Mouse (Mus musculus) ovary, adult 18-20 months (tissue): ENCODE measurements around the gene Gcm1.

Experiments
- DNase-seq: peaks from one replicate; pipeline ENCODE4 v3.0.0; 2022; ENCODE audit warnings: low spot score, mixed read lengths

Gene Gcm1

DNA sequence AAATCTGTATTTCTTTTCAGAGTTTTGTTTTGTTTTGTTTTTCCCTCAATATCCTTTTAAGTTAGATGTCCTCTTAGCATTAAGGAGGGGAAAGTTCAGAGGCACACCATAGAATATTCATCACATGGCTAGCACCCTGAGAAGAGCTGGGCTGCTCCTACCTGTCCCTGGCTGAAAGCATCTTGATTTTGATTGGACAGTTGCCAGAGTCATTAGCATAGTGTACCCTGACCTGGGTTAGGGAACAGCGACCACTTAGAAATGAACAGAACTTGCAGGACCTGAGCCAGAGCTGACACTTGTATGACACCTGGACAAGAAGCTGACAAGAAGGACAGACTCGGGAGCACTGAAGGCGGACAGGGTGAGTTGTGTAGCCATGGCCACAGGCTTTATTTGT lies at the start of gene Gcm1:
Gcm1 (plus strand) TSS at position 248 of the 400 bp plus-strand sequence.
- DNase-seq, result no peak

DNA sequence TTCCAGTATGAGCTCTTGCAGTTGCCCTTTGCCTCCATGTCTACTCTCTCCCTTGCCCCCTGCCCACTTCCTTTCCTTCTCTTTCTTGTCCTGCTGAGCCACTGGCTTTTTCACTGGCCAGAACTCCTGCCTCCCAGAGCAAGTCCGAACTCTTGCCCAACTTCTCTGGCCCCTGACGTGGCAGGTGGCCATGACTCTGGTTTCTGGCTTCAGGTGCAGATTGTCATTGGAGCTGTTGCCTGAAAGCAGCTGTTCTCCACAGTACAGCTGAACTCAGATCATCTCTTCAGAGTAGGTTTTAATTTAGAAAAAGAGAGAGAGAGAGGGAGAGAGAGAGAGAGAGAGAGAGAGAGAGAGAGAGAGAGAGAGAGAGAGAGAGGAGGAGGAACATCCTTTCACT lies 48.4 kb upstream of the Gcm1 start:
- no peak for DNase-seq

DNA sequence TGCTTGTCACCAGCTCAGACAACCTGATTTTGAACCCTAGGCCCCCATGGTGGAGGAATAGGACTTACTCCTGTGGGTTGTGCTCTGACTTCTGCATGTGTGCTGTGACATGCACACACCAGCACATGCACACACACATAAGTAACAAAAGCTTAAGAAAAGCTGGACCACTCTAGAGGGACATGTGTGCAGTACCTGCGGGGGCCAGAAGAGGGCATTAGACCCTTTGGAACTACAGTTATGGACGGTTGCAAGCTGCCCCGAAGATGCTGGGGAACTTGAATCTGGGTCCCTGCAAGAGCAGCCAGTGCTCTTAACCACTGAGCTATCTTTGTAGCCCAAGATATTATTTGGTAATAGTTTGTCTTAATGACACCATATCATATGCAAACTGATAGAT lies 46.2 kb upstream of the Gcm1 start:
- DNase-seq, result no peak

DNA sequence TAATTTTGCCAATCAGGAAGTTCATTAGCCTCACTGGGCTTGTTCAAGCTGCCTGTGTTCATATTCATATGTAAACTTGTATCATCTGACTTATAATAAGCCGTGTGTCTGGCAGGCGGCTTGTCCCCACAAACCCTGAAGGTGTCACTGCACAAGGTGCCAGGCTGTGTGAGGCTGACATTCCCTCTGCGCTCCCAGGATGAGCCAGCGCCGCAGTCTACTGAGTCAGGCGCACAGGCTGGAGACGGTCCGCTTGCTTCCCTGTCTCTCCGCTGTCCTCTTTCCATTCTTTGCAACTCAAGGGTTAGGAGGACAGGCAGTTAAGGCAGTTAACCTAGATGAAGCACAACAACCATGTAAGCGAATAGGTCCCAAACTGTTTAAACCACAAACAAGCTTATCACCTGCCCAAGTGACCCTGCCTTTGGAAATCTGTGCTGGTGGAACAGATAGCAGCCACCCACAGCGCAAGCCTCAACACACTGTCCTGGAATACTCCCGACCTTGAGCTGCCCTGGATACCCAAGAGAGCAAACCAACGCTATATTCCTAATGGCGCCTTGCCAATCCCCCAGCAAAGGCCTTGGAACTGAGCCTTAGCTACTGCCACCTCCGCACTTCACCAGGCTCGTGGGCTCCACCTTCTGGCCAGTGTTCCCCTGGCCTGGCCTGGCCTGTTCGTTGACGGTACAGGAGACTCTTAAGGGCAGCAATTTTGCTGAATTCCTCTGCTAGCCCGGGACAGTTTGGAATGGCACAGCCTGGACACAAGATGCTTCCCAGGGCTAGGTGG lies 45.3 kb upstream of the Gcm1 start:
- peak; percentile 93 for DNase-seq

DNA sequence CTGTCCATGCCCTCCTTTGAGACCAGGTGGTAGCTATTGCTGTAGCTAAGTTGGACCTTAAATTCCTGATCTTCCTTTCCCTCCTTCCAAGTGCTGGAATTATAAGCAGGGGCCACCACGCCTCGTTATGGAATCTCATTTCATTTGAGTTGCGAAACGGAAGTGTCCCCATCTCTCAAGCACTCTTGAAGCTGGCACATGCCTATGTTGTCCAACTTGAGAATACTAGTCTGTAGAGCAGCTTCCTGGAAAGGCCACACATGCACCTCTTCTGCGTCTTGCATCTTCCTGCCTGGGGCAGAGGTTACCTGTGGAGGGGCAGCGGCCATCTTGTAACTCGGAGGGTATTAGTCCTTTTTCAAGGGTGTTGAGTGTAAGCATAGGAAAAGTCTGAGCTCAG lies 42.3 kb upstream of the Gcm1 start:
- no peak for DNase-seq

DNA sequence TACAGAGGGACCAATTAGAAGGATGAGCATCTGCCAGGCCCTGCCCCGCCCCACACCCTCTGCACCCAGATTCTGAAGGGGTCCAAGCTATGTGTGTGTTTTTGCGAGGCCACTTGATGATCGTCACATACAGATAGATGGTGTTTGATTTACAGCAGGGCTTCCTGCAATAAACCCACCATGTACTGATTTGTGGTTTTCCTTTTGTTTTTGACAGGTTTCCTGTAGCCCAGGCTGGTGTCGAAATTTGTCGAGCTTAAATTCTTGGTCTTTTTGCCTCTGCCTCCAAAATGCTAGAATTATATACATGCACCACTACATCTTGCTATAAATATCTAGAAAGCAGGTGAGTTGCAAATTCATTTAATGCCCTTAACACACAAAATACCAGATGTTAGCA lies 41.5 kb upstream of the Gcm1 start:
- DNase-seq, result no peak

DNA sequence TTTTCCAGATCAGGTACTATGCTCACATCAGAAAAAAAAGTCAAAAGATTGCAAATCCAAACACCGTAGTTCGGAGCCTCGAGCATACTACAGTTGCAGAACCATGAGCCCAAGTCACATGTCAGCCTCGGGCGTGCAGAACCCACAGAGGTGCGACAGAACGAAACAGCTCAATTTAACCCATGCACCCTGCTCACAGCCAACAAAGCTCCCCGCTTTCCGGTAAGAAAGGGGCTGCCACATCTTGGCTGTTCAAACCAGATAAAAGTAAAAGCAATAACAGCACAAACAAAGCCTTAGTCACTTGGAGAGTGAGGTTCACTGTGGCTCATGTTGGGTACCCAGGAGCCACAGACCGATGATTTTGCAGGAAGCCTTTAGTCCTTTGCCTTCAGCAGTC lies 41.0 kb upstream of the Gcm1 start:
- no peak for DNase-seq

DNA sequence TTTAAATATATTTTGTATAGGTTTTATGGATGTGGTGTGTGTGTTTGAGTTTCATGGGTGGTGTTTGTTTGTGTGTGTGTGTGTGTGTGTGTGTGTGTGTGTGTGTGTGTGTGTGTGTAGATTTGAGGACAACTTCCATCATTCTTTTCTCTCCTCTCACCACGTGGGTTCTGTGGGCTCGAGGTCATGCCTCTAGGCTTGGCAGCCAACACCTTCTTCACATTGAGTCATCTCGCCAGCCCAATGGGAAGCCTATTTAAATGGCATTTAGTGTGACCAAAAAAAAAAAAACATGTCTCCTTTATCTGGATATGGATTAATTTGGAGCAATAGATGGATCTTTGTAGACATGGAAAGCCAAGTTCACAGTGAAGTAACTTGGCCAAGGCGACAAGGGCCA lies 39.7 kb upstream of the Gcm1 start:
- DNase-seq, result no peak

DNA sequence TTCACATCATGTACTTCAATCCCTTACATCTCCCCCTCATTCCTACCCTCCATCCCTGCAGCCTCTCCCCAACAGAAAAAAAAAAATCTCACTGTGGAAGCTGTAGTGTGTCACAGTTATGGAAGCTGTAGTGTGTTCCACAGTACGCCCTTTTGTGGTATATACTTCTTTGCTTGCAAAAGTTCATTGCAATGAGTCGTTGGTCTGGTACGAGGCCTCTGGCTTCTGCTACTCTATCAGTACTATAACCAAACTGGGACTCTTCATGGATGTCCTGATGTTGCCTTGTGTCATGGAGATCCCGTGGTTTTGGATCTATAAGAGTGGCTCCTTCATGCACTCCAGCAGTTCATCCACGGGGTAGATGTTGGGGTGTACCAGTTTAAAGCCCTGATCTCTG lies 39.0 kb upstream of the Gcm1 start:
- no peak for DNase-seq

DNA sequence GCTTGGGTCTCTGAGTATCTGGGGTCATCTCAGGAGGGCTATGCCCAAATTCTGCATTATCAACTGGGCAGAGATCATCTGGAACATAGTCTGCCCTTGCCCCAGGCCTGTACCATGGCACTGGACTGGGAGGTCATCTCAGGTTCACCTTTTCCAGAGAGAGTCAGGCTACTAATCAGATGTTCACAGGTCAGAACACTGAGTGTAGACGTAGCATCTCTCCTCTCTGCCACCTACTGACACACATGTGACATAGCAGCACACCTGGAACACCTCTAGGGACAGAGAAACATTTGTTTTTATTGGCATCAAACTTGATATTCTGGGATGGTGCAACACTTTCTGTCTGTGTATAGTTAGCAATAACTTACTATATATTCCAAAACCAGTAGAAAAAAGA lies 37.9 kb upstream of the Gcm1 start:
- DNase-seq, result no peak

DNA sequence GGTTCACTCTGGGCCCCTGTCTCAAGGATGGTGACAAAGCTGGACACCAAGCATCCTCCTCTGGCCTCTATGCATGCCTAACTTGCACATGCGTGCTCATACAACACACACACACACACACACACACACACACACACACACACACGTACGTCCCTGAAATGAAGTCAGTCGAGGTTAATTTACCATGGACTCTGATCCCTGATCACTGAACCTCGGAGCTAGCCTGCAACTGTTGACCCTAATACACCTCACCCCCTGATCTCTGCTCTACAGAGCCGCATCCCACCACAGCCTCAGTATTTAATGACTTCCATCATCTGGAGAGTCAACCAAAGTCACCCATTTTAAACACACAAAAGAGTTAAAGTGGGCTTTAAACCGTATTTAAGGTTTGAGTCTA lies 35.9 kb upstream of the Gcm1 start:
- no peak for DNase-seq

DNA sequence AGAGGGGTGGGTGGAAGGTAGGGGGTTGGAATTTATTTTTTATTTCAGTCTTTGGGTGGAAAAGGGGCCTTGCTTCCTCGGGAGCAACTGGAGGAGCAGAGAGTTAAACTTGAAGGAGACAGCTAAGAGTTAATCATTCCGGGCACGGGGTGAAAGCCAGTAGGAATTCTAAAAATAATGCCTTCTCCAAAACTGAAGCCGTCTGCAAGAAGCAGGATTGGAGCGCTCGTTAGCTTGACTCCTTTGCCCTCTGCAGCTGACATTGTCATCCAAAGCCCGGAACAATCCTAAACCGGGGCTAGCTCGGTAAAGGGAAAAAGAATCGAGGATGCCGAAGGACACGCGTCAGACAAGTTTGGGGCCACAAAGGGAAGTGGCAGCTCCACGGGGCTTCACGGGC lies 35.4 kb upstream of the Gcm1 start:
- DNase-seq, result no peak

DNA sequence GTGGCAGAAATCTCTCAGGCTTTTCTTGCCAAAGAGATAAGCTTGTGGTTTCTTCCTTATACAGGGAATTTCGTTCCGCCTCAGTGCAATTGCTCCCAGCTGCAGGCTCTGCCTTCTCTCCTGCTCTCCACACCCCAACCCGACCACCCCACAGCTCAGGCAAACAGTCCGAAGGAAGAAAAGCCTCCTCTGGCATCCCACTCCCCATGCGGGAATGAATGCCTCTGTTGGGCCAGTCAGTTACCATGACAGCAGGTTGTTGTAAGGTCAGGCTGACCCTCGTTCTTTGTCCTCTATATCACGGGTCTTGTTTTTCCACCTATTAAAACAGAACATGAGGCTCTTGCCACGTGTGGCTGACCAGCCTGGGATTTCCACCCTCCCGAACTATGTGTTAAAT lies 30.5 kb upstream of the Gcm1 start:
- peak; percentile 78 for DNase-seq

DNA sequence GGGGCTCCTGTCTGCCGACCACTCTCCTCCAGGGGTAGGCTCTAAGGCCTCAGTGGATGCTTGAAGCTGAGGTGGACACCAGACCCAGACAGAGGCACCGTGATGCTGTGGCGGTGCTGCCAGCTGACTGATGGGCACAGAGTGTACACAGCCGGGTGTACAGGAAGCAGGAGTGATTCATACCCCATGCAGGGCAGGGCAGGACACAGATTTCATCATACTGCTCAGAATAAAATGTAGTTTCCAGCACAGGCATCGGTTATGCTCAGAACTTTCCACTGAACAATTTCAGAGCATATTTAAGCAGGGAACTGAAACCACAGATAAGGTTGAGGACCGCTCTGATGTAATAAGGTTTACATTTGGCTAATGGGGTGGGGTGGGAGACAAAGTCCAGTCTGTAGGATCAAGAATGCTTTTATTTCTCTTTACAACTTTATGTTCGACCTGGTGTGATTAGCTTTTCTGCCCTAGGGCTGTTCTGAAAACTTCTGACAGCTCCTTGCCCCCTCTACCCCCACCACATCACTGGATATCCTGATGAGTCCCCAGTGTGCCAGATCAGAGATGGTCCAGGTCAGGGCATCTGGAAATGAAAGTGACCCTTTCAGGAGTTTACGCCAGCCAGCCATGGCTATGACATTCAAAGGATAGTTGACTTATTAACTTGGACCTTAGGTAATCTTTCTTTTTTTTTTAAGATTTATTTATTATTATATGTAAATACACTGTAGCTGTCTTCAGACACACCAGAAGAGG lies 29.4 kb upstream of the Gcm1 start:
- peak; percentile 41 for DNase-seq

DNA sequence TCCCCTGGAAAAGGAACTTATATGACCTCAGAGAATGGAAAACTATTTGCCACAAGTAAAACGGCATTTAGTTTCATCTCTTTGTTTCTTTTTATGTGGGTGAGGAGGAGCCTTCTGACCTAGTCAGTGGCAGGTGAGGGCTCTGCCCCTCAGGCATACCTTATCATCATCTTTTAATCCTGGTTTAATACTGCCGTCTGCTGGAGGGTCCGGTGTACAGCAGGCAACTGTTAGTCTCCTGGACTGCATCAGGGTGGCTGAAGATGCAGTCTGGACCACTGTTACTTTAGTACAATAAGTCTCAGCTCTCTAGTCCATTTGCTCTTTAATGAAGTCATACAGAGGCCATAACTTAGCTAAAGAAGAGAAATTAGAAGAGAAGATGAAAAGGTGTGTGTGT lies 26.9 kb upstream of the Gcm1 start:
- no peak for DNase-seq

DNA sequence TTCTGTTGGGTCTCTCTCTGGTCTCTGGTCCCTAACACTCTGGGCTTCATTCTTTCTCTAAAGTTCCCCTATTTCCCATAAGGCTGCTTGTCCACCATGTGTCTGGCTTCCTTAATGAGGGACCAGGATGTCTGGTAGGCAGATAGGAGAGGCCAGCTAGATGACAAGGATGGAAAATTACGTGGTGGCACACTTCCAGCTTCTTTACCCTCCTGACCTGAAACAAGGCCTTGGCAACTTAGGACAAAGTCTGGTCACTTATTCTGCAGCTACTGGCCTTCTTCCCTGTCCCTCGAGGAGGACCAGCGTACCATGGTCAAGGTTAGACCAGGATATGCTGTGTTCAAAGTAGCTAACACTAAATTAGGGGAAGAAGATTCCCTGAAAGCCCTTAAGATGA lies 24.6 kb upstream of the Gcm1 start:
- DNase-seq, result no peak

DNA sequence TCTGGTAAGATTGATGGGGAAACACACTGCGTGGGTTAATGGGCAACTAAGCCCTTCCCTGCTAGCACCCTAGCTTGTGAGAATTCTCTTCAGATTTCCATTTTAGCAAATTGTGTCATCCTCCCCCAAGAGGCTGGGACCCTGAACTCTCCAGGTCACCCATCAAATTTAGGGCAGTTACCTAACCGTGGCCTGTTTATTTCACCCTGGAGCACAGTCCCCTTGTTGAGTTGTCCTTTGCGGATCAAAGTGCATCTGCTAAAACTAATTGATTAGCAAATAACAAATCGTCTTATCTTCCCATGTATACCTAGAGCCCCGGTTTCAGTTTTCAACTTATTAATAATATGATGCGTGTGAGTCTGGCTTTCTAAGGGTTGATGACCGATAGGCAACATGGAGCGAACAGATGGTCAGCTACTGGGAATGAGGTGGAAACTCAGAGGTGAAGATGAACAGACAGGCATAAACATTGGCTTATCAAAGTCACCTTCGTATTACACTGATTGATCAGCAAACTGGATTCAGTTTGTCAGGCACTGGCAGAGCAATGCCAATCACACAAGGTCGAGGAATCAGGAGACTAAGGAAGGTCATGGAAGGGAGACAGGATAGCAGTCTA lies 20.8 kb upstream of the Gcm1 start:
- DNase-seq, result no peak

DNA sequence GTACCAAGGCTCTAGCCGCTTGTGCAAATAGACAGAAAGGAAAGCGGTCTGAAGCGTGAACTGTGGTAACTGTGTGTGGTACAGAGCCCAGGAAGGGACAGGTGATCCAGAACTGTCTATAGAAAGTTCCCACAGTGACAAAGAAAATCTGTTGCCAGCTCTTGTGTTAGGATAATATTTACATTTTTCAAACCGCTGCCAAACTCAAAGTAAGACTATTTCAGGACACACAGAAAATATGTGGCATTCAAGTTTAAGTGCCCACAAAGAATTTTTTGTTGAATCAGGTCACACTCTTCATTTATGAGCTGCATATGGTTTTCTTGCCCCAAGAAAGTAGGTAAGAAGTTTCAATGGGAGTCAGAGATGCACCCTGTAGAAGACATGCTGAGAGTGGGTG lies 18.8 kb upstream of the Gcm1 start:
- no peak for DNase-seq

DNA sequence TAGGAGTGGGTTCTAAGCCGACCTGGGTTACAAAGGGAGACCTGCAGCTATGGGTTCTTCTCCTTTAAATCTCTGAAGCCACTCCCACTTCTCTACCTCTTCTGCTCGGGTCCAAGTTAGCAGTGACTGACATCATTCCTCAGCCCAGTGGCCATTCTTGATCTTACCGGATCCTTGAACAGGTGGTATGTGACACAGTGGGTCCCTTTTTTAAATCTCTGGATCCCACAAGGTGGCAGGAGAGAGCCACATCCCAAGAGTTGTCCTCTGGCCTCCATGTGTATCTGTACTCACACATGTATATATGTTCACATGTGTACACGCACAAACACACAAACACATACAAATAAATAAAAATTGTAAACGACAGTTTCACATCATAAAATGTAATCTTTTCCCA lies 16.4 kb upstream of the Gcm1 start:
- no peak for DNase-seq

DNA sequence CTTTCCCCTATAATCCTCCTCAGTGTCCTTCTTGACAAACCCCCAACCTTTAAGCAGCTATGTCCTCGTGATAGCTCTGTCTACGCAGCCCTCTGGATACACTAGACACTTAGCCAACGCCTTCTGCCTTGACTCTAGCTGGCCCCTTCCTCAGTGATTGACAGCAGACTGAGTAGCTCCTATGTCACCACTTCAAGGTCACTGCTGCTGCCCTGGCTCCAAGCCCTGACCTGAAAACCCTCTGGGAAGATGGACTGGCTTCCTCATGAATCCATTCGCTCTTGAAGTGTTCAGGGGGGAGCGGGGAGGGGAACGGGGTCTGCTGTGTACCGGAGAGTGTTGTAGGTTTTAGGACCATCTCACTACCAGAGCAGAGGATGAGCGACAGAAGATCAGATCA lies 15.9 kb upstream of the Gcm1 start:
- DNase-seq, result no peak

DNA sequence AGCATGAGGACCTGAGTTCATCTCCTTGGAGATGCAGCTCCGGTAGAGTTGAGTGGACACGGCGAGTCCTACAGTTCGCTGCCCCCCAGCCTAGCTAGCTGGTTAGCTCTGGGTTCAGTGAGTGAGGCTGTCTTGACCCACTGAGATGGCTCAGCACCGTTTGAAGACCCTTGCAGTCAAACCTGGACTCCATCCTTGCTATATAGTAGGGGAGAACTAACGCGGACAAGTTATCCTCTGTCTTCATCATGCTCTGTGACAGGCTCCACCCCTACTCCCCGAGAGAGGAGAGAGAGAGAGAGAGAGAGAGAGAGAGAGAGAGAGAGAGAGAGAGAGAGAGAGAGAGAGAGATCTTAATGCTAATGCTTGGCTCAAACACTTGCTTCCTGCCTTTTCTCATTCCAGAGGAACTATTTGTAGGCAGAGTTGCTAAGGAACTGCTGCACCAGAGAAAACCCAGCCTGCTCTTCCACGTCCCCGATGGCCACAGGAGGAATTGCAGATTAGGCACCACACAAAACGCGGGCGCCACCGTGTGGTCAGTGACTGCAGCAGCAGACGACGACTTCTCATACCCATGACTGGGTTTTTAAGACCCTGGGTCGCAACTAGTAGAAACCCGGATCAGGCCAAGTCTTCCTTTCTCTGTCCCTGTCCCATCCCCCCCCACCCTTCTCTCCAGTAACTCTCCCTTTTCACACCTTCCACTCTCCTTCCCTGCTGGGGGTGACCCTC lies 12.8 kb upstream of the Gcm1 start:
- DNase-seq, result peak; percentile 61

DNA sequence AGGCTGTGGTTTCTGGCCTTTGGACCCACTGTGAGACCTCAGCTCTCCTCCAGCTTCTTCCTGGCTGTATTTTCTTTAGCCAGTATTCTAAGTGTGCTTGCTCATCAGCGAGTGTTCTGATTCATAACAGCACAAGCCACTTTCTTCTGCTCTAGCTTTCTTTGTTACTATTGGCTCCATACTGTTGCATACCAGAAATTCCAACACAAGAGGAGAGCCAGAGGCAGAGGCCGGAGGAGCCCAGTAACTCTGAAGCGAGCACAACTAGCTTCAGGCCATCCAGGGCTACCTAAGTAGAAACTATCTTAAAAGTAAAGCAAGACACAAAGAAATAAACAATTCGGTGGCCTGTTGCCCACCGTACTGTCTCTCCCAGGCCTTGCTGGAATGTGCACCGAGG lies 6.6 kb upstream of the Gcm1 start:
- no peak for DNase-seq

DNA sequence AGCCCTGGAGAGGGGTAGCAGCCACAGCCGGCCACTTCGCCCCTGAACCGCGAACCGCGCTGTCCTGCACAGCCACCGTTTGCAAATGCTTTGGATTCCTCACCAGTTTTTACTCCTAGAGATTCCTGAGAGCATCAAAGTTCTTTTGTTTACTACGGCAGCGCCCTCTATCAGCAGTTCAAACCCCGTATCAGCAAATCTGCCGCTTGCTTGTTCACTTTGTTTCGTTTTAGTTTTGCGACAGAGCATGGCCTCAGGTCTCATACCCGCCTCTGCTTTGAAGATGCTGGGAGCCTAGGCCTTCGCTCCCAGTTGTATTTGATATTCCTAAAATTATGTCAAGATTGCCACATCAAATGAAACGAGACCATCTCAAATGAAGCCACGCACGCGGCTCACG lies 5.0 kb upstream of the Gcm1 start:
- no peak for DNase-seq
